Mouse (Mus musculus) myocyte (in vitro differentiated cells): ENCODE results near the gene Gabarap. TPM values are rescaled to one million over a fixed set of nuclear protein-coding genes. Genes with fewer than 3 reads are reported as not detected.

Experiments used
- H3K27me3 ChIP-seq: one replicate; pipeline ENCODE4 v1.6.1; 2011; ENCODE audit not compliant: control insufficient read depth, insufficient read depth, insufficient read length
- H3K36me3 ChIP-seq: one replicate; pipeline ENCODE4 v1.6.1; 2011; ENCODE audit not compliant: control insufficient read depth, insufficient read depth
- H3K4me2 ChIP-seq: one replicate; pipeline ENCODE4 v1.6.1; 2011; ENCODE audit warnings: low read depth, control low read depth
- H3K4me3 ChIP-seq: one replicate; pipeline ENCODE4 v1.5.1; 2011; ENCODE audit warnings: mild to moderate bottlenecking, control low read depth, moderate library complexity
- H3K79me2 ChIP-seq: one replicate; pipeline ENCODE4 v1.6.1; 2011; ENCODE audit not compliant: control insufficient read depth, insufficient read depth
- H3ac ChIP-seq: one replicate; pipeline ENCODE4 v1.6.1; 2011; ENCODE audit not compliant: control insufficient read depth, insufficient read length
- CEBPB ChIP-seq: IDR thresholded peaks from 2 replicates; pipeline ENCODE4 v1.6.1; 2011; ENCODE audit warnings: mild to moderate bottlenecking, moderate library complexity; ENCODE audit not compliant: poor library complexity, insufficient read depth, severe bottlenecking
- E2F4 ChIP-seq: IDR thresholded peaks from one replicate; pipeline ENCODE4 v1.6.1; 2011; ENCODE audit warnings: mild to moderate bottlenecking, control low read depth, moderate library complexity; ENCODE audit not compliant: insufficient read depth
- MAX ChIP-seq: IDR thresholded peaks from one replicate; pipeline ENCODE4 v1.6.1; 2011; ENCODE audit warnings: low read depth, mild to moderate bottlenecking, control low read depth
- MYOD1 ChIP-seq, 3 experiments: IDR thresholded peaks; one replicate each; pipeline ENCODE4 v1.6.1; 2011; ENCODE audit warnings: control low read depth in 2 of 3, low read depth in 2 of 3, mild to moderate bottlenecking in 2 of 3, moderate library complexity in 1 of 3; ENCODE audit not compliant: insufficient read length in 2 of 3, control insufficient read depth in 1 of 3
- MYOG ChIP-seq, 3 experiments: IDR thresholded peaks; one replicate each; pipeline ENCODE4 v1.6.1; 2011; ENCODE audit warnings: control low read depth in 2 of 3, low read depth in 2 of 3, mild to moderate bottlenecking in 2 of 3; ENCODE audit not compliant: insufficient read length in 2 of 3, control insufficient read depth in 1 of 3, insufficient read depth in 1 of 3
- POLR2A ChIP-seq: IDR thresholded peaks from one replicate; pipeline ENCODE4 v1.6.1; 2011; ENCODE audit warnings: low read depth, mild to moderate bottlenecking, control low read depth, moderate library complexity; ENCODE audit not compliant: insufficient read length
- POLR2AphosphoS2 ChIP-seq: IDR thresholded peaks from one replicate; pipeline ENCODE4 v1.6.1; 2011; ENCODE audit warnings: low read depth, control low read depth; ENCODE audit not compliant: insufficient read length
- REST ChIP-seq: IDR thresholded peaks from one replicate; pipeline ENCODE4 v1.6.1; 2011; ENCODE audit warnings: mild to moderate bottlenecking, control low read depth, moderate library complexity; ENCODE audit not compliant: insufficient read depth, insufficient read length
- SRF ChIP-seq: IDR thresholded peaks from one replicate; pipeline ENCODE4 v1.6.1; 2011; ENCODE audit warnings: low read depth; ENCODE audit not compliant: control insufficient read depth, insufficient read length
- TCF12 ChIP-seq: IDR thresholded peaks from one replicate; pipeline ENCODE4 v1.6.1; 2011; ENCODE audit warnings: mild to moderate bottlenecking, control low read depth; ENCODE audit not compliant: poor library complexity, insufficient read depth, severe bottlenecking
- TCF3 ChIP-seq: IDR thresholded peaks from one replicate; pipeline ENCODE4 v1.6.1; 2011; ENCODE audit warnings: low read depth, control low read depth; ENCODE audit not compliant: insufficient read length
- USF1 ChIP-seq: IDR thresholded peaks from one replicate; pipeline ENCODE4 v1.6.1; 2011; ENCODE audit warnings: low read depth, mild to moderate bottlenecking, control low read depth, moderate library complexity
- polyA plus RNA-seq: library from polyadenylated mRNA; unstranded; fragments of >200 nt; fragmentation: generic; extraction: Trizol; gene quantifications from one replicate; pipeline ENCODE4 v1.2.1, GENCODE M21; 2012; ENCODE audit warnings: missing spikeins

Gabarap gene
- polyA plus RNA-seq, 1 experiment, result 530 TPM

DNA sequence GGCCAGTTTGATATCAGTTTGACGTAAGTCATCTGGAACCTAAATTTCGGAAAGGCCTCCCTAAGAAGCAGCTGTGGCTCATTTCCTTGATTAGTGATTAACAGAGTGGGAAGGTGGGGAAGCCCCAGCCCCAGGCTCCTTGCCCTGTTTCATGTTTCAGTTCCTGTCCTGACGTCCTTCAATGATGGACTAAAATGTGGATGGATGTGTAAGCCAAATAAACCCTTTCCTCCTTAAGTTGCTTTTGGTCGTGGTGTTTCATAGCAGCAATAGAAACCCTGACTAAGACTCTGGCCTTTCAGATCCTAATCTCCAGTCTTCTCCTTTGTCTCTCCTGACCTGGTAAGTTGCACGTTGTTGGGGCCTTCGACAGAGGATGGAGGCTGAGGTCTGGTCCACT, 20.7 kb upstream of the Gabarap start:
- Histone ChIP-seq H3K4me2 (no peak overlapping the region), H3K79me2 (no peaks in the 10 kb centered on the region), H3K27me3 (peaks cover 15% of the 10 kb centered on the region), H3K36me3 (peaks cover 48% of the 10 kb centered on the region), H3ac (no peak overlapping the region), H3K4me3 (no peak overlapping the region)
- TF ChIP-seq POLR2AphosphoS2 (no peak), E2F4 (no peak), MYOD1 (IDR thresholded peaks at IDR 0.05; ENCODE audit: control insufficient read depth in 1 of 3, insufficient read length in 2 of 3, low read depth in 2 of 3) (no peak), USF1 (no peak), TCF12 (no peak), SRF (no peak), REST (no peak), POLR2A (no peak), MYOG (IDR thresholded peaks at IDR 0.05; ENCODE audit: control insufficient read depth in 1 of 3, insufficient read depth in 1 of 3, insufficient read length in 2 of 3, low read depth in 2 of 3) (no peak), TCF3 (no peak)

DNA sequence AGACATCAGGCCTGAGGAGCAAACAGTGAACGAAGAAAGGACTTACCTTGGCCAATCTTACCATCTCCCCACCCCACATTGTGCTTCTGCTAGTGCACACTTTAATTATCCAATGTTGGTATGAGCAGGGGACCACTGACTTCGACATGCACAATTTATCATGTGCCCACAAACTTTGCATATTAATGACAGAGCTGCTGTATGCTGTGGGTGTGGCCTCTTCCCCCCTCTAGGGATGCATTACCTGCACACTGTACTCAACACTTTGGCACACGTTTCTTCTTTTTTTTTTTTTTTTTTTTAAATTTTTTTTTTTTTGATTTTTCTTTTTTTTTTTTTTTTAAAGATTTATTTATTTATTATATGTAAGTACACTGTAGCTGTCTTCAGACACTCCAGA, 20.2 kb upstream of the Gabarap start:
- no peak overlapping the region for H3K4me3 ChIP-seq

DNA sequence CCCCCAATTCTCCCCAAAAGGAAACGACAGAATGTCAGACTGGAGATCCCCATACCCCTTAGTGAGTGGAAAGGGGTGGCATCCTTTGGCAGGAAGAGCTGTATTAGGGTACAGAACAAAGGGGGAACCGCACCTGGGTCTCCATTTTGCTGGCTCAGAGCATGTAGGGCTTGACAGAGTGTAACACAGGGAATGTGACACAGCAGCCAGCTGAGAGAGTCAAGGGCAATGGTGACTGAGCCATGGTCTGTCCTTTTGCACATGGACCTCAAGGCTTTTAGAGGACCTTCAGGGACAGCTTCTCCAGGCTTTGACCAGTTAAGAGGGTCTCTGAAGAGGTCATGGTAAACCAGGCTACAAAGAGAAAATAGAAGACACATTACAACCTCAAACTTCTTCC, 16.0 kb upstream of the Gabarap start:
- H3ac ChIP-seq, result no peak overlapping the region

More for the DNA sequence above, 20.2 kb upstream of the Gabarap start:
- H3K79me2 ChIP-seq, result no peaks in the 10 kb centered on the region
- peaks cover 53% of the 10 kb centered on the region for H3K36me3 ChIP-seq
- TF ChIP-seq MYOD1 (IDR thresholded peaks at IDR 0.05; ENCODE audit: control insufficient read depth in 1 of 3, insufficient read length in 2 of 3, low read depth in 2 of 3), result no peak
- TF ChIP-seq TCF3, result no peak
- TF ChIP-seq TCF12, result no peak
- no peak for TF ChIP-seq SRF
- TF ChIP-seq CEBPB, result no peak
- no peak for TF ChIP-seq MAX
- no peak for TF ChIP-seq POLR2A
- no peak for TF ChIP-seq REST
- TF ChIP-seq E2F4, result no peak
- TF ChIP-seq MYOG (IDR thresholded peaks at IDR 0.05; ENCODE audit: control insufficient read depth in 1 of 3, insufficient read depth in 1 of 3, insufficient read length in 2 of 3, low read depth in 2 of 3), result no peak
- TF ChIP-seq USF1, result no peak
- no peak for TF ChIP-seq POLR2AphosphoS2
- H3ac ChIP-seq, result no peak overlapping the region
- H3K27me3 ChIP-seq, result peaks cover 11% of the 10 kb centered on the region
- no peak overlapping the region for H3K4me2 ChIP-seq

DNA sequence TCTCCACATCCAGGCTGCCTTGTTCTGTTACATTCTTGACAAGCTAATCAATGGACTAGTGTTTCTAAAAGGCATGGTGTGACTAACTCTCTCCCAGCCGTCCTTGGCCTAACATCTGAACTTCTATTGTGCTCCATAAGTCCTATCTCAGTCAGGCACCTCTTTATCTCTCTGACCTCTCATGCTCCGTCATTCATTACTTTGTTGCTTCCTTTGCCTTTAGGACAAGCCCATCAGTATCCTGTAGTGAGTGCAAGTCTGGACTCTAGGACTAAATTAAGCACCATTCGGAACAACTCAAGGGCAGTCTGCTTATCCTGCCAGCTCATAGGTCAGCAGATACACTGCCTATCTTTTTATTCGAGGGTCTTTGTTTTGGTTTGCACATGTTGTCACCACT, 14.7 kb upstream of the Gabarap start:
- Histone ChIP-seq H3ac (no peak overlapping the region), H3K4me2 (no peak overlapping the region), H3K79me2 (peaks cover 32% of the 10 kb centered on the region), H3K4me3 (no peak overlapping the region), H3K27me3 (no peaks in the 10 kb centered on the region), H3K36me3 (peaks cover 45% of the 10 kb centered on the region)
- no peak for TF ChIP-seq MYOG (IDR thresholded peaks at IDR 0.05; ENCODE audit: control insufficient read depth in 1 of 3, insufficient read depth in 1 of 3, insufficient read length in 2 of 3, low read depth in 2 of 3)

More for the DNA sequence above, 16.0 kb upstream of the Gabarap start:
- Histone ChIP-seq H3K4me3 (no peak overlapping the region), H3K4me2 (no peak overlapping the region), H3K27me3 (no peaks in the 10 kb centered on the region), H3K79me2 (peaks cover 27% of the 10 kb centered on the region), H3K36me3 (peaks cover 51% of the 10 kb centered on the region)
- TF ChIP-seq MYOD1 (IDR thresholded peaks at IDR 0.05; ENCODE audit: control insufficient read depth in 1 of 3, insufficient read length in 2 of 3, low read depth in 2 of 3) (no peak), CEBPB (no peak), SRF (no peak), POLR2A (no peak), TCF12 (no peak), USF1 (no peak), MAX (no peak), POLR2AphosphoS2 (no peak), REST (no peak), TCF3 (no peak), E2F4 (no peak), MYOG (IDR thresholded peaks at IDR 0.05; ENCODE audit: control insufficient read depth in 1 of 3, insufficient read depth in 1 of 3, insufficient read length in 2 of 3, low read depth in 2 of 3) (no peak)

DNA sequence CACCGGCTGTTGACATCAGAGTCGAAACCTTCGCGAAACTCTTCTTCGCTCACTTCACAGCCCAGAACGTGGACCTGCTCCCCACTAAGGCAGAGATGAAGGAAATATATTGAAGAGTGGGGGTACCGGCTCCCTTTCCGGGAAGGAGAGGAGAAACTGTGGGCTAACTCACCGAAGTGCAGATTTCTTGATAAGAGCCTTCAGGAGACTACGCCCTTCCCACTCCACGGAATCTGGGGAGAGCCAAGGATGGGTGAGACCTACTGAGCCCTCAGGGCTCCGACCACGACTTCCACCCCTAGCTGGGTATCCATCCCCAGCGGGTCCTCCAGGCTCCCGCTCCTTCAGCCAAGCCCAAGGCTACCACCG, 11.1 kb upstream of the Gabarap start:
- Histone ChIP-seq H3ac (peak overlapping the region; percentile 93), H3K36me3 (peaks cover 32% of the 10 kb centered on the region), H3K4me2 (peak overlapping the region; percentile 79), H3K79me2 (peaks cover 61% of the 10 kb centered on the region), H3K27me3 (no peaks in the 10 kb centered on the region), H3K4me3 (peak overlapping the region; percentile 73)
- no peak for TF ChIP-seq CEBPB
- no peak for TF ChIP-seq REST
- no peak for TF ChIP-seq SRF
- TF ChIP-seq MYOG (IDR thresholded peaks at IDR 0.05; ENCODE audit: control insufficient read depth in 1 of 3, insufficient read depth in 1 of 3, insufficient read length in 2 of 3, low read depth in 2 of 3), result no peak
- no peak for TF ChIP-seq USF1
- no peak for TF ChIP-seq TCF12
